7 mouse cellular contexts compared by ENCODE assay signal in the genomic region with DNA sequence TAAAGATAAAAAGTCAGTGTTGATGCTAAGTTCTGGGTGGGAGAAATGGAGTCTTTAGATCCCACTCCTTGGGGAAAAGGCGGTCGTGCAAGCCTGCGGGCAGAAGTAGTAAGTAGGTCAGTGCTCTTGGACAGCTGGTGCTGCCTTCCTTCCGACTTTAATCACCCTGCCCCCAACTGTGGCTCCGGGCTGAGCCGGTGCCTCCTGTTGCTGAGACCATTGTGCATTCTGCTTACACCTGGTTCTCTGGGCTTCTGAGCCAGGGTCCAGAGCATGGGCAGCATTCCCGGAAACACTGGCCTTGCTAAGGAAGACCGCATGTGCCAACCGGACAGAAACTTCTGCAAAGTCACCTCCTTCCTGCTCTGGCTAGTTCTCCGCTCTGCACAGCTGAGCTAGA. TPM values are rescaled to one million over a fixed set of nuclear protein-coding genes. Genes with fewer than 3 reads are reported as not detected.
A peak's percentile ranks its signal among the peaks of the same experiment; 100 is the strongest.
DNase-seq lines count a peak whose midpoint lies in the region; ATAC-seq and TF ChIP-seq lines count a peak whose summit lies in the region.

No protein-coding gene starts in this region.

- H3K9me3 ChIP-seq in liver, postnatal 0 days (ENCODE audit: low read length) = no peaks in the 10 kb centered on the region

- TF ChIP-seq POLR2A in bone marrow macrophage, adult 2 months (IDR thresholded peaks at IDR 0.05; ENCODE audit: borderline replicate concordance, low read depth, low read length) = no peak

- peaks cover 89% of the 10 kb centered on the region for H3K27me3 ChIP-seq in liver, postnatal 0 days (ENCODE audit: insufficient read depth, low read length)

- peak overlapping the region; percentile 90 for H3K27ac ChIP-seq in bone marrow macrophage, adult 2 months (ENCODE audit: insufficient read depth, low read depth, low read length)
- H3K27ac ChIP-seq in liver, postnatal 0 days (ENCODE audit: low read depth) = peak overlapping the region; percentile 36; the same call in 1 of the 2 replicates

- peak; percentile 68 for DNase-seq in Muller cell, postnatal 12 days (ENCODE audit: inconsistent ontology term)
- peak; percentile 71 for DNase-seq in gastrocnemius, adult 18-20 months (ENCODE audit: low spot score)
- DNase-seq in induced T-regulatory cell, adult 2 months (ENCODE audit: low read depth) = peak; percentile 36
- no peak for DNase-seq in liver, postnatal 0 days
- DNase-seq in spleen, postnatal 10 days (ENCODE audit: low spot score in 2 of 2) = no peak

- no peak overlapping the region for H3K9ac ChIP-seq in liver, postnatal 0 days (replicated peaks)

- TF ChIP-seq EP300 in liver, postnatal 0 days (IDR thresholded peaks at IDR 0.05; ENCODE audit: low read depth) = no peak

- TF ChIP-seq CTCF in bone marrow macrophage, adult 2 months (IDR thresholded peaks at IDR 0.05; ENCODE audit: low read depth, low read length) = no peak
- no peak for TF ChIP-seq CTCF in liver, postnatal 0 days (IDR thresholded peaks at IDR 0.05; ENCODE audit: low read depth)

- no peak for ATAC-seq in liver, postnatal 0 days
- no peak for ATAC-seq in erythroblast, adult 5-6 weeks (replicated peaks; ENCODE audit: low FRiP score, poor library complexity, severe bottlenecking)

- H3K4me3 ChIP-seq in bone marrow macrophage, adult 2 months (ENCODE audit: insufficient read depth, low read length) = peak overlapping the region; percentile 53
- H3K4me3 ChIP-seq in liver, postnatal 0 days (ENCODE audit: low read depth, low read length) = peak overlapping the region; percentile 17; the same call in 1 of the 2 replicates

- H3K36me3 ChIP-seq in liver, postnatal 0 days (replicated peaks; ENCODE audit: insufficient read depth, low read length) = peaks cover 12% of the 10 kb centered on the region

- H3K4me2 ChIP-seq in liver, postnatal 0 days (ENCODE audit: low read depth, low read length) = peak overlapping the region; percentile 68

- H3K4me1 ChIP-seq in bone marrow macrophage, adult 2 months (ENCODE audit: control insufficient read depth, insufficient read depth, low read length) = peaks cover 28% of the 10 kb centered on the region
- H3K4me1 ChIP-seq in liver, postnatal 0 days (ENCODE audit: insufficient read depth) = peaks cover 14% of the 10 kb centered on the region

- WGBS in liver, postnatal 0 days (ENCODE audit: insufficient replicate concordance) = 49% methylated on average over 10 of the region's 10 CpGs

RNA-seq across cellular contexts. Expression of a gene that starts 4.3 kb away (rescaled TPM):
- polyA plus RNA-seq in bone marrow macrophage, adult 2 months (2012; ENCODE audit: insufficient read depth, insufficient read length, missing spikeins) = 1,076 and 1,171 TPM in 2 replicates
- 1,000 to 10,000 TPM; 2,790 to 2,981 TPM for total RNA-seq in gastrocnemius, adult 18-20 months (2021)
- polyA plus RNA-seq in liver, postnatal 0 days (2015; fragmentation: Nextera tagmentation; extraction: Ambion mirVana) = 108 and 117 TPM in 2 replicates
- 36.3 and 60.8 TPM in 2 replicates for total RNA-seq in erythroblast, adult 5-6 weeks (2015; ENCODE audit: low replicate concordance)
- total RNA-seq in erythroblast, adult 5-6 weeks (2017; ENCODE audit: low replicate concordance) = 150 and 158 TPM in 2 replicates

RNA-seq across cellular contexts. Expression of a gene that starts 19.5 kb away (rescaled TPM):
- polyA plus RNA-seq in bone marrow macrophage, adult 2 months (2012; ENCODE audit: insufficient read depth, insufficient read length, missing spikeins) = not detected in 2 replicates
- total RNA-seq in gastrocnemius, adult 18-20 months (2021) = under 1 TPM in 1 of 2 experiments, not detected in 1; 0.07 TPM
- polyA plus RNA-seq in liver, postnatal 0 days (2015; fragmentation: Nextera tagmentation; extraction: Ambion mirVana) = 0.21 and 0.22 TPM in 2 replicates
- 1.3 TPM in 1 of 2 replicates, not detected in the other for total RNA-seq in erythroblast, adult 5-6 weeks (2015; ENCODE audit: low replicate concordance)
- total RNA-seq in erythroblast, adult 5-6 weeks (2017; ENCODE audit: low replicate concordance) = not detected in 2 replicates

RNA-seq across cellular contexts. Expression of a gene that starts 43.3 kb away (rescaled TPM):
- 32.3 and 37.4 TPM in 2 replicates for polyA plus RNA-seq in bone marrow macrophage, adult 2 months (2012; ENCODE audit: insufficient read depth, insufficient read length, missing spikeins)
- total RNA-seq in gastrocnemius, adult 18-20 months (2021) = 10 to 100 TPM; 24.2 to 24.7 TPM
- 3.0 and 3.5 TPM in 2 replicates for polyA plus RNA-seq in liver, postnatal 0 days (2015; fragmentation: Nextera tagmentation; extraction: Ambion mirVana)
- 3.1 and 5.4 TPM in 2 replicates for total RNA-seq in erythroblast, adult 5-6 weeks (2015; ENCODE audit: low replicate concordance)
- total RNA-seq in erythroblast, adult 5-6 weeks (2017; ENCODE audit: low replicate concordance) = 1.3 and 1.8 TPM in 2 replicates

Comparison
In these comparisons a context has a peak if more than half of its experiments do, and no peak if none do; other contexts are left out.
1. DNase-seq: peak in Muller cell, postnatal 12 days (single experiment), gastrocnemius, adult 18-20 months (single experiment) and induced T-regulatory cell, adult 2 months (single experiment); none in liver, postnatal 0 days (single experiment) and spleen, postnatal 10 days (0 of 2).
2. RNA of a gene that starts 4.3 kb away (total RNA-seq): 2,790 to 2,981 TPM in gastrocnemius, adult 18-20 months; 36.3 to 158 TPM in erythroblast, adult 5-6 weeks; every median in the first group is over 10 times any median in the second.